Mouse (Mus musculus) liver, embryonic 18 days (tissue): ENCODE measurements around the gene Crabp2. TPM values are rescaled to one million over a fixed set of nuclear protein-coding genes. Genes with fewer than 3 reads are reported as not detected.

ENCODE experiments used
- polyA plus RNA-seq: library from polyadenylated mRNA; depleted of rRNA; stranded (reverse); fragments of >200 nt; gene quantifications from 2 replicates; pipeline ENCODE4 v1.2.3, GENCODE M21; 2012; rRNA removed

Gene Crabp2
- 0.05 TPM in 1 of 2 replicates, not detected in the other for polyA plus RNA-seq

GRCm38 (mm10) chr3:87948378-87949265 is at the start of gene Crabp2:
Gene Crabp2, plus strand, starts transcription at chr3:87948666.

GRCm38 (mm10) chr3:87905880-87906485 is 42.5 kb upstream of the Crabp2 start, which contains the start of gene Hdgf:
Gene Hdgf, plus strand, starts transcription at chr3:87906321.

DNA sequence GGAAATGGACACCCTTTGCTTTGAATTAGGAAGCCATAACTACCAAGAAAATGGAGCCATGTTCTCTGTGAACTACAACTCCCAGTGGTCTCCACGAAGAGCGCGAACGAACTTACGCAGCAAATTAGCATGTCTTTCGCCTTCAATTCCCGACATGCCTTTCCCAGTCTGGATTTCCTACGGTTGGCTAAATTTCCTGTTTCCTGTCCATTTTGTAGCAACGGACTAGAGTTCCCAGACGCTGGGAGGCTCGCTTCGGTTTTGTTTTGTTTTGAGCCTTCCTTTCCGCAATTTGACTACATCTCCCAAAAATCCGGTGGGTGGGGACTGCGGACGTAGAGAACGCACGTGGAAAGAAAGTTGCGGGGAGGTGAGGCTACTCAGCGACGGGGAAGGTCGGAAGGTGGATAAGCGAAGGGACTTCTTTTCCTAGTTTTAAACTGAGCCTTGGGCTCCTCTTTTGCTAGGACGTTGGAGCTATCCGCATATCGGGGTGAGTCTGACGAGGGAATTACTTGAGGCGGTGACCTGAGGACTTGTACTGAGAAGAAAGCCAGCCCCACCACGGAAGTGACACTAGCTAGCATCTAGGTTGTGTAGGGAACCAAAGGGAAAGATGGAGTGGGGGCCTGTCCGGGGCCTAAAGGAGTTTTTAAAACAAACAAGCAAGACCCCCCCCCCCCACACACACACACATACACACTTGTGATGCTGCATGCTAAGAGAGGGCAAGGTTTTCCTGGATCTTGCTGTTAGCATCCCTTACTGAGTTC is 28.9 kb upstream of the Crabp2 start, which contains the start of gene Mrpl24:
Gene Mrpl24 (plus strand): TSS at position 171 of the 773 bp plus-strand sequence.

GRCm38 (mm10) chr3:87930078-87930795 is 18.2 kb upstream of the Crabp2 start, which contains the start of the genes Isg20l2 and Rrnad1:
Gene Isg20l2, plus strand, starts transcription at chr3:87930314.
Gene Rrnad1, minus strand, starts transcription at chr3:87930717.

GRCm38 (mm10) chr3:87970939-87971488 is 22.5 kb downstream of the Crabp2 start, which contains the start of gene Nes:
Gene Nes, plus strand, starts transcription at chr3:87971078.

DNA sequence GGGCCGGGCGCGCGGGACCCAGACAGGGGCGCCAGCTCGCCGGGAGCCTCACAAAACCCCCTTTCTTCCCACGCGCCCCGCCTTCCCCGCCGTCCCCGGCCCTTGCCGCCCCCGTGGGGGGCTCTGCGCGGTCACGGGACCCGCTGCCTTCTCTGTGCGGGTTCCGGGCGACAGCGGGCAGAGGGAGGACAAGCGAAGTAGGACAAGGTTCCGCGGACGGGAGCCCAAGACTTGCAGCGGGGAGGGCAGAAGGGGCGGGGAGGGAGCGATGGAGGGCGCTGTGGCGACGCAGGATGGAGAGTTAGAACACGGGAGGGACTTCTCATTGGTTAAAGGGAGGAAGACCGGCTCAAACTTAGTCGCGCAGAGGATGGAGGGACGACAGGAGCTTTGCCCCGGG is 51.7 kb downstream of the Crabp2 start, which contains the start of gene Bcan:
Gene Bcan (minus strand): TSS at position 50 of the 400 bp plus-strand sequence.

Other genes starting within 250 kb of the Crabp2 start
- 0.10 and 0.13 TPM in 2 replicates for gene Lrrc71, start 200.0 kb upstream of the Crabp2 start, polyA plus RNA-seq
- 0.12 and 0.16 TPM in 2 replicates for gene Ntrk1, start 153.5 kb upstream of the Crabp2 start, polyA plus RNA-seq
- 0.02 and 0.13 TPM in 2 replicates for gene Insrr, start 151.7 kb upstream of the Crabp2 start, polyA plus RNA-seq
- 7.4 and 9.0 TPM in 2 replicates for gene Pear1, start 124.4 kb upstream of the Crabp2 start, polyA plus RNA-seq
- gene Sh2d2a, start 101.9 kb upstream of the Crabp2 start, polyA plus RNA-seq: 0.43 and 0.62 TPM in 2 replicates
- 11.4 and 12.5 TPM in 2 replicates for gene Prcc, start 63.1 kb upstream of the Crabp2 start, polyA plus RNA-seq
- 93.9 and 101 TPM in 2 replicates for gene Hdgf, start 42.3 kb upstream of the Crabp2 start, polyA plus RNA-seq
- 58.4 and 61.1 TPM in 2 replicates for gene Mrpl24, start 29.2 kb upstream of the Crabp2 start, polyA plus RNA-seq
- gene Isg20l2, start 18.4 kb upstream of the Crabp2 start, polyA plus RNA-seq: 8.6 and 8.7 TPM in 2 replicates
- gene Rrnad1, start 17.9 kb upstream of the Crabp2 start, polyA plus RNA-seq: 10.0 and 11.3 TPM in 2 replicates
- gene Nes, start 22.4 kb downstream of the Crabp2 start, polyA plus RNA-seq: 1.1 TPM in 2 replicates
- 0.01 TPM in 1 of 2 replicates, not detected in the other for gene Bcan, start 51.6 kb downstream of the Crabp2 start, polyA plus RNA-seq
- not detected in 2 replicates for gene Hapln2, start 78.9 kb downstream of the Crabp2 start, polyA plus RNA-seq
- gene Gpatch4, start 94.4 kb downstream of the Crabp2 start, polyA plus RNA-seq: 7.2 and 7.3 TPM in 2 replicates
- gene Naxe, start 109.8 kb downstream of the Crabp2 start, polyA plus RNA-seq: 38.4 and 41.8 TPM in 2 replicates
- gene Ttc24, start 129.6 kb downstream of the Crabp2 start, polyA plus RNA-seq: not detected in 2 replicates
- gene Iqgap3, start 133.3 kb downstream of the Crabp2 start, polyA plus RNA-seq: 3.4 and 4.3 TPM in 2 replicates
- gene Mef2d, start 193.7 kb downstream of the Crabp2 start, polyA plus RNA-seq: 9.0 and 11.5 TPM in 2 replicates